Mouse (Mus musculus): ENCODE results near the gene Cldn7. TPM values are rescaled to one million over a fixed set of nuclear protein-coding genes. Genes with fewer than 3 reads are reported as not detected.

The Cldn7 gene
- polyA plus RNA-seq, 1 experiment from 2014 or later, result 397 TPM

DNA sequence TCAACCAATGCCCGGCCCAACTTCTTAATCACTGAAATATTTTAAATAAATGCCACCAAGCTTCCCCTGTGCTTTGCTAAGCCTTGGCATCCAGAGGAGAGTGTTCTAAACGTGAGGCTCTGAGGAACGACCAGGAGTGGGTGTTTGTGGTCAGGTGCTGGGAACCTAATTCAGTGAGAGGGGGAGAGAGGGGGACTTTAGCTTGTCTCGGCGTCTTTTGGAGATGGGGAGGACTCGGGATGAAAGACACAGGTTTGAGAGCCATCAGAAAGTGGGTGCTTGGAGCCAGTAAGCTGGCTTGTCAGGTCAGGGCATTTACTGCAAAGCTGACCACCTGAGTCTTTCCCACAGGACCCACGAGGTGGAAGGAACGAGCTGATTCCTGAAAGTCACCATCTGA, 32.8 kb upstream of the Cldn7 start:
- H3K36me3 ChIP-seq (ENCODE audit: control insufficient read depth, insufficient read depth, low read length), result no peaks in the 10 kb centered on the region
- WGBS, result 64% methylated on average over 8 of the region's 8 CpGs

DNA sequence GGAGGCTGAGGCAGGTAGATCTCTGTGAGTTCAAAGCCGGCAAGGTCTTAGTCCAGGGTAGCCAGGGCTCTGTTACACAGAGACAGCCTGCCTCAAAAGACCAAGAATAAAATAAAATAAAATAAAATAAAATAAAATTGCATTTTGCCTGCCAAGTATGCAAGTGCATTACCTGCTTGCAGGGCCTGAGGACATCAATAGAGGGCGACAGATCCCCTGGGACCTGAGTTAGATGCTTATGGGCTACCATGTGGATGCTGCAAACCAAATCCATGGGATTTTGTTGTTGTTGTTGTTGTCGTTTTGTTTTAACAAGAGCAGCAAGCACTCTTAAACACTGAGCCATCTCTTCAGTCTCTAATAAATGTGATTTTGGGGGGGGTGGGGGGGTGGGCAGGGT, 32.3 kb upstream of the Cldn7 start:
- peaks cover 24% of the 10 kb centered on the region for H3K4me1 ChIP-seq (ENCODE audit: control insufficient read depth, insufficient read depth, low read length)
- H3K4me3 ChIP-seq (replicated peaks; ENCODE audit: low read length), result no peak overlapping the region
- no peaks in the 10 kb centered on the region for H3K36me3 ChIP-seq (ENCODE audit: control insufficient read depth, insufficient read depth, low read length)
- H3K27me3 ChIP-seq (ENCODE audit: control insufficient read depth, insufficient read depth, low read length), result no peaks in the 10 kb centered on the region
- H3K27ac ChIP-seq (ENCODE audit: low read length), result no peak overlapping the region
- WGBS, result 46% methylated on average over 3 of the region's 3 CpGs
- H3K4me2 ChIP-seq (ENCODE audit: low read depth, low read length), result no peak overlapping the region
- ATAC-seq (ENCODE audit: insufficient read depth, low FRiP score), result no peak
- H3K9ac ChIP-seq (ENCODE audit: low read length), result no peak overlapping the region
- H3K9me3 ChIP-seq (replicated peaks; ENCODE audit: control insufficient read depth, low read length), result no peaks in the 10 kb centered on the region

More for the DNA sequence above, 32.8 kb upstream of the Cldn7 start:
- H3K4me1 ChIP-seq (ENCODE audit: control insufficient read depth, insufficient read depth, low read length), result peaks cover 19% of the 10 kb centered on the region
- H3K9ac ChIP-seq (ENCODE audit: low read length), result no peak overlapping the region
- no peak overlapping the region for H3K4me2 ChIP-seq (ENCODE audit: low read depth, low read length)
- no peak overlapping the region for H3K4me3 ChIP-seq (replicated peaks; ENCODE audit: low read length)
- no peak for ATAC-seq (ENCODE audit: insufficient read depth, low FRiP score)
- no peak overlapping the region for H3K27ac ChIP-seq (ENCODE audit: low read length)
- H3K27me3 ChIP-seq (ENCODE audit: control insufficient read depth, insufficient read depth, low read length), result no peaks in the 10 kb centered on the region
- no peaks in the 10 kb centered on the region for H3K9me3 ChIP-seq (replicated peaks; ENCODE audit: control insufficient read depth, low read length)

DNA sequence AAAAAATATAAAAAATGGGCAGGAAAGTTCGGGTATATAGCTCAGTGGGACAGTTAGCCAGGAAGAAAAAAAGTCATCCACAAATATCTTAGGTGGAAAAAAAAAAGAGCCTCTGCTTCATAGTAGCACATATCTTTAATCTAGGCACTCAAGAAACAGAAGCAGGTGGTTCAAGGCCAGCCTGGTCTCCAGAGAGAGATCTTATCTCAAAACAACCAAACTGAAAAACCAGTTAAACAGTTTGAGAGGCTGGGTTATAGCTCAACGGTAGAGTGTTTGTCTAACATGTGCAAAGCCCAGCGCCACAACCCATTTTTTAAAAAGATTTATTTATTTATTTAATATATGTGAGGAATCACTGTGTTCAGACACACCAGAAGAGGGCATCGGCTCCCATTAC, 31.5 kb upstream of the Cldn7 start:
- 61% methylated on average over 4 of the region's 4 CpGs for WGBS
- Histone ChIP-seq H3K4me2 (ENCODE audit: low read depth, low read length) (no peak overlapping the region), H3K9ac (ENCODE audit: low read length) (no peak overlapping the region), H3K27me3 (ENCODE audit: control insufficient read depth, insufficient read depth, low read length) (no peaks in the 10 kb centered on the region; the same call in 1 of the 2 replicates), H3K4me3 (replicated peaks; ENCODE audit: low read length) (no peak overlapping the region), H3K9me3 (replicated peaks; ENCODE audit: control insufficient read depth, low read length) (no peaks in the 10 kb centered on the region), H3K27ac (ENCODE audit: low read length) (no peak overlapping the region), H3K4me1 (ENCODE audit: control insufficient read depth, insufficient read depth, low read length) (peaks cover 27% of the 10 kb centered on the region), H3K36me3 (ENCODE audit: control insufficient read depth, insufficient read depth, low read length) (no peaks in the 10 kb centered on the region)
- ATAC-seq (ENCODE audit: insufficient read depth, low FRiP score), result no peak

DNA sequence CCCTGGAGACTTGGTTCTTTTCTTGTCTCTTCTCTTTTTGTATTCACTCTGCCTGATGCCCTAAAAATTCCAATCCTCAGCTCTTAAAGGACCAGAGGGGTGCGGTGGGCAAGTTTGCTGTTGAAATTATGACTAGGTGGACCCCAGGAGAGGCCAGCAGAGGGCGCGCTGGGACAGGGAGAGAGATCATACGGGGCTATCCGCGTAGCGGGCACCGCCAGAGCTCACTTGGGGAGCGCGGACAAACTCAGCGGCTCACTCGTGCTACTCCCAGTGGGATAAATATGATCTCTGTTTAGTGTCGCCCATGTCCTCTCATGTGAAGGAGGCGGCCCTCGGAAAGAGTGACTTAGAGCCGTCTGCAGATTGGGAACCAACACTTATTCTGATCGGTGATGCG, 30.4 kb upstream of the Cldn7 start:
- no peaks in the 10 kb centered on the region for H3K36me3 ChIP-seq (ENCODE audit: control insufficient read depth, insufficient read depth, low read length)
- H3K4me3 ChIP-seq (replicated peaks; ENCODE audit: low read length), result peak overlapping the region; percentile 20; the same call in 1 of the 2 replicates
- H3K27me3 ChIP-seq (ENCODE audit: control insufficient read depth, insufficient read depth, low read length), result no peaks in the 10 kb centered on the region; the same call in 1 of the 2 replicates
- 1% methylated on average over 18 of the region's 18 CpGs for WGBS
- peak overlapping the region; percentile 47 for H3K4me2 ChIP-seq (ENCODE audit: low read depth, low read length)
- ATAC-seq (ENCODE audit: insufficient read depth, low FRiP score), result peak; percentile 46; the same call in 1 of the 2 replicates
- no peaks in the 10 kb centered on the region for H3K9me3 ChIP-seq (replicated peaks; ENCODE audit: control insufficient read depth, low read length)
- H3K27ac ChIP-seq (ENCODE audit: low read length), result no peak overlapping the region
- H3K9ac ChIP-seq (ENCODE audit: low read length), result no peak overlapping the region
- H3K4me1 ChIP-seq (ENCODE audit: control insufficient read depth, insufficient read depth, low read length), result peaks cover 27% of the 10 kb centered on the region

DNA sequence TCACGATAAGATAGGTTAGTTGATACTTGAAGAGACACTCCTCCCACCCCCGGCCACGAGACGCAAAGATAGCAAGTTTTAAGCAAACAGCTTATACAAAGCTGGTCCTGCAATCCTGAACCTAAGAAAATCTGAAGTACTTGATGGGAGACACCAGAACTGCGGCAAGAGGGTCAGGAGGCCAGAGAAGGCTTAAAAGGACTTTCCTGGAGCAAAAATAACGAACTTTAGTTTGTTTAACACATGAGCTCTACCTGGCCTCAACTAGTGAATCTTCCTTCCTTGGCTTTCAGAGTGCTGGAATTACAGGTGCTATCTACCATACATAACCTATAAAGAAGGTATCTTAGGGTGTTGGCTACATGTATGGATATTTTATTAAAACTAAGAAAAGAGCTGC, 29.9 kb upstream of the Cldn7 start:
- 12% methylated on average over 6 of the region's 6 CpGs for WGBS
- Histone ChIP-seq H3K27ac (ENCODE audit: low read length) (no peak overlapping the region), H3K27me3 (ENCODE audit: control insufficient read depth, insufficient read depth, low read length) (no peaks in the 10 kb centered on the region; the same call in 1 of the 2 replicates), H3K4me3 (replicated peaks; ENCODE audit: low read length) (no peak overlapping the region), H3K9me3 (replicated peaks; ENCODE audit: control insufficient read depth, low read length) (no peaks in the 10 kb centered on the region), H3K4me2 (ENCODE audit: low read depth, low read length) (peak overlapping the region; percentile 47), H3K36me3 (ENCODE audit: control insufficient read depth, insufficient read depth, low read length) (no peaks in the 10 kb centered on the region), H3K9ac (ENCODE audit: low read length) (no peak overlapping the region), H3K4me1 (ENCODE audit: control insufficient read depth, insufficient read depth, low read length) (peaks cover 27% of the 10 kb centered on the region)
- ATAC-seq (ENCODE audit: insufficient read depth, low FRiP score), result no peak

DNA sequence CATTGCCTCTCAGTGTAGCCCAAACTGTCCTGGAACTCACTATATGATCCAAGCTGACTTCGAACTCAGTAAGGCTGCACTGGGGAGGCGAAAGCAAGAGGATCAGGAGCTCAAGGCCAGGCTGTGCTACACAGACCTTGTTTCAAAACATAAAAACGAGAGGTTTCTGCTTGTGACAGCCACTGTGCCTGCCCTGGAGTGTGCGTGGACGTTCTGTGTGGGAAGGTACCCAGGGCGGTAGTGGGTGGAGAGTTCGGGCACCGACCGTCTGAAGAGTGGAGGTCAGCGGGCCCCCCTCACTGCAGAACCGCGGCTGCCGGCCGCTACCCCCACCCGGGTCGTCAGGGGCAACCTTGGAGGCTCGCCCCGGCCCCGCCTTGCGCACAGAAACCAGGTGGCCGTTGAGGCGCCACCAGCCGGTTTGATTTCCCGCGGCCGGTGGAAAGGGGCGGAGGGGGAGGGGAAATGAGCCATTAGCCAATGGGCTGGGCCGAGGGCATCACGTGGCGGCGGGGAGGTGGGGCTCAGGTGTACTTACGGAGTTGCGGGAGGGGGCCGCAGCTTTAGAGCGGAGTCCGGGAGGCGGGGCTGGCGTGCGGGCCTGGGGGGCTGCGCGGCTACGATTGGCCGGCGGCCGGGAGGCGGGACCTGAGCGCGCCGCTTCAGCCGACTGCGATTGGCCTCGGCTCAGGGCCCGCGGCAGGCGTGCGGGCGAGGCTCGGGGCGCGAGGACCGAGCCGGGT, 29.3 kb upstream of the Cldn7 start, which contains the start of gene Ybx2:
Gene Ybx2, plus strand, starts transcription at position 660 of the 743 bp plus-strand sequence.
- WGBS, result 2% methylated on average over 54 of the region's 62 CpGs
- ATAC-seq (ENCODE audit: insufficient read depth, low FRiP score), result peak; percentile 88
- Histone ChIP-seq H3K27me3 (ENCODE audit: control insufficient read depth, insufficient read depth, low read length) (no peaks in the 10 kb centered on the region; the same call in 1 of the 2 replicates), H3K9ac (ENCODE audit: low read length) (peak within 1 kb of the TSS; percentile 72), H3K4me1 (ENCODE audit: control insufficient read depth, insufficient read depth, low read length) (peaks cover 27% of the 10 kb centered on the region), H3K27ac (ENCODE audit: low read length) (no peak within 1 kb of the TSS), H3K4me3 (replicated peaks; ENCODE audit: low read length) (peak within 1 kb of the TSS; percentile 52), H3K36me3 (ENCODE audit: control insufficient read depth, insufficient read depth, low read length) (no peaks in the 10 kb centered on the region), H3K4me2 (ENCODE audit: low read depth, low read length) (peak within 1 kb of the TSS; percentile 100), H3K9me3 (replicated peaks; ENCODE audit: control insufficient read depth, low read length) (no peaks in the 10 kb centered on the region)

DNA sequence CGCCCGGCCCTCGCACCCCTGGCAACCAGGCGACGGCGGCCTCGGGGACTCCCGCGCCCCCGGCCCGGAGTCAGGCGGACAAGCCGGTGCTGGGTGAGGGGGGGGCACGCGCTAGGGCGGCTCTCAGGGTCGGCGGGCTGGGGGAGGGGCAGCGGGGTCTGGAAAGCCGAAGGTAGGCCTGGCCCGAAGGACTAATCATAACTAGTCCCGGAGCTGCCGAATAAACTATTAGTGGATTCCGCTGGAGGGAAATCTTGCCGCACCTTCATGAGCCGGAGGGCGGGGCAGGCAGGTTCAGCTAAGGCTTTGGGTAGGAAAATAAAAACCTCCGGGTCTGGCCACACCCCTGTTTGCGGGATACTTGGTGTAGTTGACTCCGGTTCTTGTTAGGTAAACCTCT, 28.4 kb upstream of the Cldn7 start:
- Histone ChIP-seq H3K4me2 (ENCODE audit: low read depth, low read length) (peak overlapping the region; percentile 100), H3K4me3 (replicated peaks; ENCODE audit: low read length) (peak overlapping the region; percentile 52), H3K36me3 (ENCODE audit: control insufficient read depth, insufficient read depth, low read length) (no peaks in the 10 kb centered on the region), H3K9ac (ENCODE audit: low read length) (peak overlapping the region; percentile 72), H3K27ac (ENCODE audit: low read length) (no peak overlapping the region), H3K27me3 (ENCODE audit: control insufficient read depth, insufficient read depth, low read length) (no peaks in the 10 kb centered on the region; the same call in 1 of the 2 replicates), H3K4me1 (ENCODE audit: control insufficient read depth, insufficient read depth, low read length) (peaks cover 27% of the 10 kb centered on the region), H3K9me3 (replicated peaks; ENCODE audit: control insufficient read depth, low read length) (no peaks in the 10 kb centered on the region)
- ATAC-seq (ENCODE audit: insufficient read depth, low FRiP score), result peak; percentile 12; the same call in 1 of the 2 replicates
- 1% methylated on average over 30 of the region's 30 CpGs for WGBS

DNA sequence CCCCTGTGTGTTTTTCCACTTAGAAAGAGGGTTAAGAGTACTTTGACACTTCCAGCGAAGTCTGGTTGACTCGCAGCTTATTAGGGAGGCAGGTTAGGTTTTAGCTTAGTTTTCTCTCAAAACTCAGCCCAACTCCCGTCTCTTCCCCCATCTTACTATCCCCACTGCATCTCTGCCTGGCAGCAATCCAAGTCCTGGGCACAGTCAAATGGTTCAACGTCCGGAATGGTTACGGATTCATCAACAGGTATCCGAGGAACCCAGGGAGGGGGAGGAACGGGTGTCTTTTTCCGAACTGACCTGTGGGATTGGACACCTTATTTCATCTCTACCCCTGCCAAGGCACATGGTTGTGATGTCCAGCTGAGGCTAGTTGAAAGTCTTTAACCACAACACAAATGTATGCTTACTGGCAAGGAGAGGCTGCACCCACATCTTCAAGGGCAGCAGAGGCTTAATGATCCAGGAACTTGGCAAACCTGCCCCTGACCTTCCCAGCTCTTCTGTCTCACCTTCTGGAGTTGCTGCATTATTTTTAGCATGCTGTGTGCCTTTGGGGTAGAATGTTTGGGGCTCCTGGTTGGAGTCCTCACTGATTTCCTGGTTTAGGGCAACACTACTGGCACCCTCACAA, 27.7 kb upstream of the Cldn7 start:
- no peak for ATAC-seq (ENCODE audit: insufficient read depth, low FRiP score)
- Histone ChIP-seq H3K27me3 (ENCODE audit: control insufficient read depth, insufficient read depth, low read length) (no peaks in the 10 kb centered on the region; the same call in 1 of the 2 replicates), H3K4me1 (ENCODE audit: control insufficient read depth, insufficient read depth, low read length) (peaks cover 27% of the 10 kb centered on the region), H3K4me2 (ENCODE audit: low read depth, low read length) (peak overlapping the region; percentile 100), H3K9ac (ENCODE audit: low read length) (no peak overlapping the region), H3K4me3 (replicated peaks; ENCODE audit: low read length) (no peak overlapping the region), H3K36me3 (ENCODE audit: control insufficient read depth, insufficient read depth, low read length) (no peaks in the 10 kb centered on the region), H3K9me3 (replicated peaks; ENCODE audit: control insufficient read depth, low read length) (no peaks in the 10 kb centered on the region), H3K27ac (ENCODE audit: low read length) (no peak overlapping the region)
- WGBS, result 37% methylated on average over 9 of the region's 9 CpGs

DNA sequence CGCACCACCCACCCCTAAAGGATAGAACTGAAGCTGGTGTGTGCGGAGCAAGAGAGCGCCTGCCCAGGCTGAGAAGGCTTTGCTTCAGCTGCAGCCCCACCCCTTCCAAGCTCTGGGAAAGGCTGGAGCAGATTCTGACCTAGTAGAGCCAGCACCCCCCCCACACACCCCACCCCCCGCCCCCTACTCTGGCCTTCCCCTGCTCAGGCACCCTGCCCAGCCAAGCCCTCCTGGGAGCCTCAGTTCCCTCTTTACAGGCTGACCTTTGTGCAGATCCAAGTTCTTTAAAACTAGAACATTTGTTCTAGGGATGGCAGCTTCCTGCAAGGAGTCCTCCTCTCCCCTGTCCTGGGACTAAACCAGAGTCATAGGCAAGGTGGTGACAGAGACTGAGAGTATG, 27.2 kb upstream of the Cldn7 start:
- peak overlapping the region; percentile 3; the same call in 1 of the 2 replicates for H3K9ac ChIP-seq (ENCODE audit: low read length)
- H3K4me1 ChIP-seq (ENCODE audit: control insufficient read depth, insufficient read depth, low read length), result peaks cover 27% of the 10 kb centered on the region
- WGBS, result 30% methylated on average over 4 of the region's 4 CpGs
- H3K27me3 ChIP-seq (ENCODE audit: control insufficient read depth, insufficient read depth, low read length), result no peaks in the 10 kb centered on the region; the same call in 1 of the 2 replicates
- H3K9me3 ChIP-seq (replicated peaks; ENCODE audit: control insufficient read depth, low read length), result no peaks in the 10 kb centered on the region
- 0 out of 2 replicates have a peak, but pooled peaks have one; percentile 4 for ATAC-seq (ENCODE audit: insufficient read depth, low FRiP score)
- no peak overlapping the region for H3K4me3 ChIP-seq (replicated peaks; ENCODE audit: low read length)
- H3K4me2 ChIP-seq (ENCODE audit: low read depth, low read length), result no peak overlapping the region
- H3K36me3 ChIP-seq (ENCODE audit: control insufficient read depth, insufficient read depth, low read length), result no peaks in the 10 kb centered on the region
- peak overlapping the region; percentile 7; the same call in 1 of the 2 replicates for H3K27ac ChIP-seq (ENCODE audit: low read length)

All from stomach, embryonic 16.5 days (tissue).